Mouse (Mus musculus) heart, adult 2 months (tissue): ENCODE measurements at regions not wholly inside any gene's neighbourhood (a gene's known extent, or its start where the extent isn't known, plus 50 kb on each side); places are given as distances from the start of the nearest gene placed in this dataset.

Experiments
- DNase-seq, 2 experiments: peaks; one replicate each; pipeline ENCODE4 v3.0.0; 2021
- H3K27ac ChIP-seq: fragments of 200-600 bp; 2 replicates; pipeline ENCODE4 v1.8.1; 2022
- H3K27me3 ChIP-seq: fragments of 200-500 bp; 2 replicates; pipeline ENCODE4 v1.6.1; 2012; ENCODE audit warnings: mild to moderate bottlenecking, low read length, inconsistent platforms, mixed read lengths; ENCODE audit not compliant: control insufficient read depth, insufficient read depth
- H3K36me3 ChIP-seq: fragments of 200-500 bp; 2 replicates; pipeline ENCODE4 v1.6.1; 2012; ENCODE audit warnings: low read length, inconsistent platforms; ENCODE audit not compliant: control insufficient read depth, insufficient read depth
- H3K4me1 ChIP-seq: fragments of 200-500 bp; 2 replicates; pipeline ENCODE4 v1.6.1; 2011; ENCODE audit warnings: low read length; ENCODE audit not compliant: control insufficient read depth, insufficient read depth
- H3K4me3 ChIP-seq: fragments of 200-600 bp; 2 replicates; pipeline ENCODE4 v1.8.1; 2022
- H3K79me2 ChIP-seq: fragments of 200-500 bp; replicated peaks from 2 replicates; pipeline ENCODE4 v1.6.1; 2012; ENCODE audit warnings: mild to moderate bottlenecking, inconsistent platforms, low read length, moderate library complexity, mixed read lengths; ENCODE audit not compliant: control insufficient read depth, insufficient read depth
- H3K9ac ChIP-seq: fragments of 200-500 bp; 2 replicates; pipeline ENCODE4 v1.6.1; 2012; ENCODE audit warnings: low read depth, mild to moderate bottlenecking, control low read depth, inconsistent platforms, low read length, mixed read lengths
- CTCF ChIP-seq: fragments of 200-600 bp; IDR thresholded peaks from 2 replicates; pipeline ENCODE4 v1.8.1; 2022; ENCODE audit warnings: antibody characterized with exemption, mild to moderate bottlenecking, moderate library complexity
- EP300 ChIP-seq: fragments of 200-500 bp; IDR thresholded peaks from 2 replicates; pipeline ENCODE4 v1.6.1; 2011; ENCODE audit warnings: low read depth, low read length, control low read depth; ENCODE audit not compliant: insufficient read depth
- POLR2A ChIP-seq: fragments of 200-500 bp; IDR thresholded peaks from 2 replicates; pipeline ENCODE4 v1.6.1; 2011; ENCODE audit warnings: mild to moderate bottlenecking, low read depth, low read length, control low read depth; ENCODE audit not compliant: insufficient read depth
- WGBS: fragments of 180-500 bp; shearing (Covaris S2); methylation state at CpG from one replicate; pipeline ENCODE4 v1.1.7; 2018; 5-methylcytosine and 5-hydroxymethylcytosine counted together
- intact Hi-C: fragments of 180-260 bp; cut with DNase I; formaldehyde crosslinking; loops from one replicate; pipeline ENCODE4 v1.15.1; 2025

DNA sequence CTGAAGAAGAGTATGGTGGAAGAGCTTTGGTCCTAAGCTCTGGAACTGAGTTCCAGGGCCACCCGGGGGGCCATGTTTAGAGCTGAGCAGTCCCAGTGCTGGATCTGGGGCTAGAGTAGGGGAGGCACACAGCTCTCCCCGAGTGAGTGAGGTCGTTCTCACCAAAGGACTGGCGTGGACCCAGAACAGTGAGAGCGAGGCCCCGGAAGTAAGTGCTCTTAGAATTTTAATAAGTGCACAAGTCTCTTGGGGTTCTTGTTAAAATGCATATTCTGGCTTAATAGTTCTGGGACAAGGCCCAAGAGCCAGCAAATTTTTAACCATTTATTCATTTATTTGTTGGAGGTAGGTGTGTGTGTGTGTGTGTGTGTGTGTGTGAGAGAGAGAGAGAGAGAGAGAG, 57.4 kb upstream of the Smndc1 start:
- H3K9ac ChIP-seq: no peak overlapping the region
- no peaks in the 10 kb centered on the region for H3K27me3 ChIP-seq
- H3K79me2 ChIP-seq: no peaks in the 10 kb centered on the region
- H3K36me3 ChIP-seq: no peaks in the 10 kb centered on the region
- intact Hi-C loops: no loop called here
- DNase-seq: no peak
- no peaks in the 10 kb centered on the region for H3K4me1 ChIP-seq
- TF ChIP-seq CTCF (no peak), POLR2A (no peak), EP300 (no peak)
- 60% methylated on average over 6 of the region's 6 CpGs for WGBS
- H3K4me3 ChIP-seq: no peak overlapping the region
- no peak overlapping the region for H3K27ac ChIP-seq

DNA sequence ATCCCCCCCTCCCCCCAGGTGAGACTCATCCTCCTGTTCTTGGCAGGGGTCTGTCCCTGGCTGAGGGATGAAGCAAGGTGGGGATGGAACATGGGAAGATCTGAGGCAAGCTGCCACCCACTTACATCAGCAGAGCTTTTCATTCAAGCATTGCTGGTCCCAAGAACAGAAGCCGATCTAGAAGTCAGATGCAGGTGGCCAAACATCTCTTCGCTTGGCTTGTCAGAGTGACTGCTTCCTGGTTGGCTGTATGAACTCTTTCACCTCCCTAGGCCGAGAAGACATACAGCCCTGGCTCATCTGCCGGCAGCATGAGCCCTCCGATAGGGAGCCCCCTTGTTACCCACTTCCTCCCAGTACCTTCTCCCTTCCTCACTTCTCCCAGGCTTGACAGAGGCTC, 55.8 kb upstream of the Smndc1 start:
- no peaks in the 10 kb centered on the region for H3K79me2 ChIP-seq
- WGBS: 67% methylated on average over 5 of the region's 5 CpGs

DNA sequence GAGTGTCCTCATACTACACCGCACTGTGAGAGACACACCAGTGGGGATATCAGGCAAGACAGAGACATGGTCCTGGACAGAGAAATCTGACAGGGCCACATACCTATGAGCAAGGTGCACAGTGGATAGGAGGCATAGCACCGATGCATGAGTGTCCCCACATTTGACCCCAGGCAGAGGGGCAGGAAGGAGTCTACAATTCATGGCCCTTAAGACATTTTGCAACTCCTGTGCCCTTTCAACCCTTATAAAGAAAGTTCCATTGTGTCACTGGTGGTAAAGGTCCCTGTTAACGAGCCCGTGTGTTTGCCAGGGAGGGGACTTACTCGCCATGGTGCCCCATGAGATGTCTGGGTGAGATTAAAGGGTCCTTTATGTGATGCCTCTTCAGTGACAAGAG, 54.3 kb upstream of the Smndc1 start:
- DNase-seq: no peak
- TF ChIP-seq POLR2A (no peak), EP300 (no peak), CTCF (no peak)
- 80% methylated on average over 5 of the region's 5 CpGs for WGBS
- Histone ChIP-seq H3K4me1 (no peaks in the 10 kb centered on the region), H3K36me3 (no peaks in the 10 kb centered on the region), H3K27ac (no peak overlapping the region), H3K4me3 (no peak overlapping the region), H3K79me2 (no peaks in the 10 kb centered on the region), H3K9ac (no peak overlapping the region), H3K27me3 (no peaks in the 10 kb centered on the region)
- intact Hi-C loops: no loop called here

More for the DNA sequence above, 55.8 kb upstream of the Smndc1 start:
- Histone ChIP-seq H3K27ac (no peak overlapping the region), H3K36me3 (no peaks in the 10 kb centered on the region), H3K4me3 (no peak overlapping the region), H3K9ac (no peak overlapping the region), H3K4me1 (no peaks in the 10 kb centered on the region), H3K27me3 (no peaks in the 10 kb centered on the region)
- no peak for TF ChIP-seq CTCF
- no peak for TF ChIP-seq POLR2A
- no peak for TF ChIP-seq EP300
- DNase-seq: no peak
- intact Hi-C loops: no loop called here

DNA sequence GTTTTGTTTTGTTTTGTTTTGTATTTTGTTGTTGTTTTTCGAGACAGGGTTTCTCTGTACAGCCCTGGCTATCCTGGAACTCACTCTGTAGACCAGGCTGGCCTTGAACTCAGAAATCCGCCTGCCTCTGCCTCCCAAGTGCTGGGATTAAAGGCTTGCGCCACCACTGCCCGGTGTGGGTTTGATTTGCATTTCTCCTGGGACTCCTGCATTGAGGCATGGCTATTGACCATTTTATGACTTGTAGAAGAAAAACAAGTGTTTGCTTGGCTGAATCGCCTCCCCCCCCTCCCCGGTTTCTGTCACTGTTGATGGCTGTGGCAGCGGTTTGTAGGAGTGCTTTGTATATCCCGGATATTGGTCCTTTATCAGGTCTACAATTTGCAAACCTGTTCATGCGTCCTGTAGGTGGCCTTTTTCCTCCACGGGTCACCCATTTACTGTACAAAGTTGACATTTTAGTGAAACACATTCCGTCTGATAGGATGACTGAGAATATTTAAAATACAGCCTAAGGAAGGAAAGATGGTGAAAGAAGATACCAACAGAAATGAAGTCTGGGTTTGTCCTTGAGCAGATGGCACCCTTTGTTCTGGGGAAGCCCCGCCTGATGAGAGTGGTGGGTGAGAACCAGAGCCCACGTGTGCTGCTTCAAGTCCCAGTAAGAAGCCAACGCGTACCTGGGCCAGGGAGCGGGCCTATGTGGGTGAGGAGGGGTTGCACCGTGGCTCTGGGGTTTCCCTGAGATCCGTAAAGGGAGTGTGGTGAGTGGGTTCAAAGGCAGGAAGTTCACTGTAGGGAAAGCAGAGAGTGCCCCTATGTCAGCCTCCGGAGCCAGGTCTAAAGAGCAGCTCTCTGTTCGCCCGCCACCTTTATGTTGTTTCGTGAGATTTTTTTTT, 52.6 kb upstream of the Smndc1 start:
- Histone ChIP-seq H3K4me1 (no peaks in the 10 kb centered on the region), H3K36me3 (no peaks in the 10 kb centered on the region), H3K27me3 (no peaks in the 10 kb centered on the region), H3K4me3 (no peak overlapping the region), H3K9ac (no peak overlapping the region), H3K27ac (no peak overlapping the region), H3K79me2 (no peaks in the 10 kb centered on the region)
- intact Hi-C loops: no loop called here
- TF ChIP-seq CTCF: no peak
- WGBS: 84% methylated on average over 22 of the region's 22 CpGs
- no peak for DNase-seq

DNA sequence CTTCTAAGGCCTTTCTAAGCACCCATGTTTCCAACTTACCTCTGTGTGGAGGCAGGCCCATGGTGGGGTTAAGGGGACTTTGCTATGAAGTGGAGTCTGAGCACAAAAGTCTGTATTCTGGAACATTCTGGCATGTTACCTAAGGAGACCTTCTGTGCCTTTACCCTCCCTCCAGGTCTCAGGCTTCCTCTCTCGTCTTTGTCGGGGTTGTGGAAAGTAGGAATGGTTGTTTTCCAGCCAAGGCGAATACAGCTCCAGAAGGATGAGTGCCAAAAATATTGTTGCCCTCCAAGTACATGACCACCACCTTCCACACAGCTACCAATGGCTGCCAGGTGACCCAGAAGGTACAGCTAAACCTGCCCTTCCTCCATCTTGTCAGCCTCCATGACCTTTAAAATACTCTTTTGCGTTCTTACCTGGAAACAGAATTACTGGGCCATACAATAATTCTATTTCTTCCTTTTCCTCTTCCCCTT, 51.8 kb upstream of the Smndc1 start:
- no peak overlapping the region for H3K27ac ChIP-seq
- H3K9ac ChIP-seq: no peak overlapping the region
- no peak overlapping the region for H3K4me3 ChIP-seq
- intact Hi-C loops: no loop called here
- no peak for TF ChIP-seq CTCF
- no peak for TF ChIP-seq EP300
- TF ChIP-seq POLR2A: no peak
- no peaks in the 10 kb centered on the region for H3K36me3 ChIP-seq
- H3K27me3 ChIP-seq: no peaks in the 10 kb centered on the region
- DNase-seq: no peak
- H3K4me1 ChIP-seq: peaks cover 3% of the 10 kb centered on the region
- no peaks in the 10 kb centered on the region for H3K79me2 ChIP-seq
- WGBS: 81% methylated on average over 4 of the region's 4 CpGs

DNA sequence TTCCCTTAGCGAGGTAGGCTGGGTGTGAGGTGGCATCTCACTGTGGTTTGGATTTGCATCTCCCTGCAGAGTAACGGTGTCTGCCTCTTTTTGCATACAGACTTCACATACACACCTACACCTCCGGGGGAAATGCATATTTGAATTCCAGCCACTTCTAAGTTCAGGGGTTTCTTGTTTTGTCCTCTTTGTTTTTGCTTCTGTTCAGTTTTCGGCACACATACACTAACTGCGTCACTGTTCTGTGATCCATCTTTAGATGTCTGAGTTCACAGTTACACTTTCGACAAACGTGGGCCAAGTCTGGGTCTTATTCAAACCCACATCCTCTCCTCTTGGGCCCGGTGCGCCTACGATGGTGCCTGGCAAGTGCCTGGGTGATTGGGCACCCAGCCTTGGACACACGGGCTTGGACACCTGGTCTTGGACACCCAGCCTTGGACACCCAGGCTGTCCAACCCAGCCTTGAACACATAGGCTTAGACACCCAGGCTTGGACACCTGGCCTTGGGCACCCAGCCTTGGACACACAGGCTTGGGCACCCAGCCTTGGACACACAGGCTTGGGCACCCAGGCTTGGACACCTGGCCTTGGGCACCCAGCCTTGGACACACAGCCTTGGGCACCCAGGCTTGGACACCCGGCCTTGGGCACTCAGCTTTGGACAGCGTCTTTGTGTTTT, 51.2 kb upstream of the Smndc1 start:
- H3K36me3 ChIP-seq: no peaks in the 10 kb centered on the region
- no peaks in the 10 kb centered on the region for H3K27me3 ChIP-seq
- peaks cover 4% of the 10 kb centered on the region for H3K4me1 ChIP-seq
- no peak overlapping the region for H3K9ac ChIP-seq
- no peak for DNase-seq
- intact Hi-C loops: no loop called here
- no peaks in the 10 kb centered on the region for H3K79me2 ChIP-seq
- TF ChIP-seq POLR2A (no peak), EP300 (no peak), CTCF (no peak)
- 85% methylated on average over 13 of the region's 13 CpGs for WGBS
- H3K4me3 ChIP-seq: no peak overlapping the region
- no peak overlapping the region for H3K27ac ChIP-seq
